Mouse (Mus musculus): ENCODE measurements around the gene Slc36a2. TPM values are rescaled to one million over a fixed set of nuclear protein-coding genes. Genes with fewer than 3 reads are reported as not detected.

The Slc36a2 gene
- polyA plus RNA-seq, 1 experiment from 2014 or later = not detected

GRCm38 (mm10) chr11:55164723-55165122, 20.2 kb downstream of the Slc36a2 start:
- ATAC-seq = no peak
- Histone ChIP-seq H3K36me3 (ENCODE audit: control insufficient read depth, insufficient read depth) (no peaks in the 10 kb centered on the region), H3K4me1 (replicated peaks; ENCODE audit: control insufficient read depth, insufficient read depth, low read length) (no peaks in the 10 kb centered on the region), H3K4me2 (replicated peaks; ENCODE audit: low read depth) (no peak overlapping the region), H3K27ac (ENCODE audit: low read depth, low read length) (no peak overlapping the region), H3K4me3 (ENCODE audit: low read depth, low read length) (no peak overlapping the region), H3K9me3 (ENCODE audit: control insufficient read depth) (no peaks in the 10 kb centered on the region), H3K9ac (ENCODE audit: low read depth, low read length) (no peak overlapping the region), H3K27me3 (replicated peaks; ENCODE audit: control insufficient read depth, insufficient read depth, low read length) (no peaks in the 10 kb centered on the region)
- WGBS = 39% methylated on average over 3 of the region's 3 CpGs
- TF ChIP-seq CTCF (IDR thresholded peaks at IDR 0.05; ENCODE audit: low read depth) = peak; percentile 77

- Histone ChIP-seq H3K27me3 (replicated peaks; ENCODE audit: control insufficient read depth, insufficient read depth, low read length) (no peaks in the 10 kb centered on the region), H3K4me1 (replicated peaks; ENCODE audit: control insufficient read depth, insufficient read depth, low read length) (no peaks in the 10 kb centered on the region), H3K4me3 (ENCODE audit: low read depth, low read length) (no peak overlapping the region), H3K4me2 (replicated peaks; ENCODE audit: low read depth) (no peak overlapping the region), H3K9me3 (ENCODE audit: control insufficient read depth) (no peaks in the 10 kb centered on the region), H3K27ac (ENCODE audit: low read depth, low read length) (no peak overlapping the region), H3K9ac (ENCODE audit: low read depth, low read length) (no peak overlapping the region), H3K36me3 (ENCODE audit: control insufficient read depth, insufficient read depth) (no peaks in the 10 kb centered on the region)
- peak; percentile 77 for TF ChIP-seq CTCF (IDR thresholded peaks at IDR 0.05; ENCODE audit: low read depth)
- ATAC-seq = peak; percentile 16; the same call in 1 of the 2 replicates
- WGBS = 51% methylated on average over 9 of the region's 9 CpGs
Measured at GRCm38 (mm10) chr11:55162670-55163069, 22.2 kb downstream of the Slc36a2 start.

- H3K9ac ChIP-seq (ENCODE audit: low read depth, low read length) = no peak overlapping the region
- no peaks in the 10 kb centered on the region for H3K27me3 ChIP-seq (replicated peaks; ENCODE audit: control insufficient read depth, insufficient read depth, low read length)
- H3K9me3 ChIP-seq (ENCODE audit: control insufficient read depth) = no peaks in the 10 kb centered on the region
- WGBS = 52% methylated on average over 13 of the region's 13 CpGs
- H3K27ac ChIP-seq (ENCODE audit: low read depth, low read length) = no peak overlapping the region
- peak; percentile 94 for TF ChIP-seq CTCF (IDR thresholded peaks at IDR 0.05; ENCODE audit: low read depth)
- no peaks in the 10 kb centered on the region for H3K36me3 ChIP-seq (ENCODE audit: control insufficient read depth, insufficient read depth)
- no peaks in the 10 kb centered on the region for H3K4me1 ChIP-seq (replicated peaks; ENCODE audit: control insufficient read depth, insufficient read depth, low read length)
- H3K4me2 ChIP-seq (replicated peaks; ENCODE audit: low read depth) = no peak overlapping the region
- H3K4me3 ChIP-seq (ENCODE audit: low read depth, low read length) = no peak overlapping the region
- no peak for ATAC-seq
Measured at GRCm38 (mm10) chr11:55158785-55159359, 26.0 kb downstream of the Slc36a2 start.

GRCm38 (mm10) chr11:55155070-55155421, 29.8 kb downstream of the Slc36a2 start:
- Histone ChIP-seq H3K9me3 (ENCODE audit: control insufficient read depth) (no peaks in the 10 kb centered on the region), H3K9ac (ENCODE audit: low read depth, low read length) (no peak overlapping the region), H3K27me3 (replicated peaks; ENCODE audit: control insufficient read depth, insufficient read depth, low read length) (no peaks in the 10 kb centered on the region), H3K4me2 (replicated peaks; ENCODE audit: low read depth) (no peak overlapping the region), H3K4me1 (replicated peaks; ENCODE audit: control insufficient read depth, insufficient read depth, low read length) (no peaks in the 10 kb centered on the region), H3K4me3 (ENCODE audit: low read depth, low read length) (no peak overlapping the region), H3K36me3 (ENCODE audit: control insufficient read depth, insufficient read depth) (no peaks in the 10 kb centered on the region), H3K27ac (ENCODE audit: low read depth, low read length) (no peak overlapping the region)
- no peak for TF ChIP-seq CTCF (IDR thresholded peaks at IDR 0.05; ENCODE audit: low read depth)
- ATAC-seq = no peak
- 71% methylated on average over 6 of the region's 6 CpGs for WGBS

GRCm38 (mm10) chr11:55154398-55155069, 30.3 kb downstream of the Slc36a2 start:
- Histone ChIP-seq H3K4me2 (replicated peaks; ENCODE audit: low read depth) (no peak overlapping the region), H3K4me3 (ENCODE audit: low read depth, low read length) (no peak overlapping the region), H3K4me1 (replicated peaks; ENCODE audit: control insufficient read depth, insufficient read depth, low read length) (no peaks in the 10 kb centered on the region), H3K9me3 (ENCODE audit: control insufficient read depth) (no peaks in the 10 kb centered on the region), H3K36me3 (ENCODE audit: control insufficient read depth, insufficient read depth) (no peaks in the 10 kb centered on the region), H3K27ac (ENCODE audit: low read depth, low read length) (no peak overlapping the region; the same call in 1 of the 2 replicates), H3K27me3 (replicated peaks; ENCODE audit: control insufficient read depth, insufficient read depth, low read length) (no peaks in the 10 kb centered on the region), H3K9ac (ENCODE audit: low read depth, low read length) (no peak overlapping the region)
- ATAC-seq = no peak
- no peak for TF ChIP-seq CTCF (IDR thresholded peaks at IDR 0.05; ENCODE audit: low read depth)
- 43% methylated on average over 3 of the region's 3 CpGs for WGBS

GRCm38 (mm10) chr11:55151608-55152007, 33.3 kb downstream of the Slc36a2 start, which contains the start of gene Slc36a3:
Gene Slc36a3 (minus strand): TSS chr11:55151708.
- H3K9me3 ChIP-seq (ENCODE audit: control insufficient read depth) = no peaks in the 10 kb centered on the region
- no peaks in the 10 kb centered on the region for H3K36me3 ChIP-seq (ENCODE audit: control insufficient read depth, insufficient read depth)
- no peak within 1 kb of the TSS for H3K4me3 ChIP-seq (ENCODE audit: low read depth, low read length)
- ATAC-seq = no peak
- H3K9ac ChIP-seq (ENCODE audit: low read depth, low read length) = no peak within 1 kb of the TSS
- no peaks in the 10 kb centered on the region for H3K4me1 ChIP-seq (replicated peaks; ENCODE audit: control insufficient read depth, insufficient read depth, low read length)
- no peak within 1 kb of the TSS for H3K27ac ChIP-seq (ENCODE audit: low read depth, low read length)
- H3K27me3 ChIP-seq (replicated peaks; ENCODE audit: control insufficient read depth, insufficient read depth, low read length) = no peaks in the 10 kb centered on the region
- 94% methylated on average over 3 of the region's 3 CpGs for WGBS
- TF ChIP-seq CTCF (IDR thresholded peaks at IDR 0.05; ENCODE audit: low read depth) = no peak
- H3K4me2 ChIP-seq (replicated peaks; ENCODE audit: low read depth) = no peak within 1 kb of the TSS
